Mouse (Mus musculus) duodenum, adult 2 months (tissue): ENCODE data around the gene Olfr64. TPM values are rescaled to one million over a fixed set of nuclear protein-coding genes. Genes with fewer than 3 reads are reported as not detected.

ENCODE experiments used
- polyA plus RNA-seq: library from polyadenylated mRNA; depleted of rRNA; stranded (reverse); fragments of >200 nt; gene quantifications from 2 replicates; pipeline ENCODE4 v1.2.3, GENCODE M21; 2012; ENCODE audit warnings: low replicate concordance; rRNA removed

The Olfr64 gene
- polyA plus RNA-seq, result not detected in 2 replicates

DNA sequence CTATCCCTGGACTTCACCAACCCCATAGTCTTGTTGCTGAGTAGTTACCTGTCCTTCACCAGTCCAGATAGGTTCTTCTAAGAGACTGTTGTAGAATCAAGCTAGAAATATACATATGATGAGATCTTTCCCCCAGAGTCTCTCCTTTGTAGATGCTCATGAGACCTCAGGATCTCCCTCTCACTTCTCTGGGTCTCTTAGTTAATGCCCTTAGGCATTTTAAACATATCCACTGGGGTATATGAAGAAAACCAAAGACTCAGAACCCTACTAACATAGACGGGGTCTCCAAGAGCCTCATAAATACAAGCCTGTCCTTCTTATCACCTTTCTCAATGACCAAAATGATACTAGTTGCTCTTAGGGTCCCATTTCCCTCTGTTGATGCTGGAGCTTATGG lies at the start of gene Olfr64:
Olfr64 (minus strand) TSS at position 101 of the 400 bp plus-strand sequence.

GRCm38 (mm10) chr7:103934264-103934663 lies 40.0 kb upstream of the Olfr64 start, which contains the start of gene Olfr632:
Olfr632 (plus strand) TSS chr7:103934347.

GRCm38 (mm10) chr7:103928525-103928924 lies 34.2 kb upstream of the Olfr64 start, which contains the start of gene Olfr631:
Olfr631 (plus strand) TSS chr7:103928825.

DNA sequence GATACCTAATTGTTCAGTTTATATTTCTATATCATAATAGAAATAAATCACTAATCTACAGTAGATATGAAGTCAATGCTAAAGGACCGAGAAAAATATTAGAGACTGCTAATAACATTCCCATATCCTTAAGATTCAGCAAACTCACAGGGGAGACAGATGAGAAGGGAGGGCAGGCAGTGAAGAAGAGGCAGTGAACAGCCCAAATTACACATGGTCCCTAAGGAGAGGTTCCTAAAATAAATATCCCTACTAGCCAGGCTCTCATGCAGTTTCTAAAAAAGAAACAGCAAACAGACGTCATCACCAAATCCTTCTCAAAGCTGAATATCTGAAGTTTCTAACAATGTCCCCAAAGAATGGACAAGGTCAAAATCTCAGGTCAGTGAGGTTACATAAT lies 8.9 kb upstream of the Olfr64 start, which contains the start of gene Olfr65:
Olfr65 (plus strand) TSS at position 301 of the 400 bp plus-strand sequence.

DNA sequence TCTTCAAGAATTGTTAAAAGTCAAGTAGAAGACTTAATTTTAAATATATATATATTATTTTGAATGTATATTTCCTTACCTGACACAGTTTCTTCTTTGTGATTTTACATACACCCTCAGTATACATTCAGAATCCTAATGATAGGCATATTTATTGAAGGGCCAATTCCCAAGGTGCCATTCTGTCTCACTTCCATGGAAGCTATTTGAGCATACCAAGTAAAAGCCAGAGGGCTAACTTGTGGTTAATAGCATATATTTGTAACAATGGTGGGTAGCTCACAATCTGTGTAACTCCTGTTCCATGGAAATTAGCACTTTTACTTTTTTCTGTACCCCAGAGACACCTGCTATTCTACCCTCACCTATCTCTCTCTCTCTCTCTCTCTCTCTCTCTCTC lies 8.1 kb downstream of the Olfr64 start, which contains the start of gene Olfr66:
Olfr66 (minus strand) TSS at position 101 of the 400 bp plus-strand sequence.

GRCm38 (mm10) chr7:103853090-103853489 lies 41.2 kb downstream of the Olfr64 start, which contains the start of gene Hbb-y:
Hbb-y (minus strand) TSS chr7:103853216.

DNA sequence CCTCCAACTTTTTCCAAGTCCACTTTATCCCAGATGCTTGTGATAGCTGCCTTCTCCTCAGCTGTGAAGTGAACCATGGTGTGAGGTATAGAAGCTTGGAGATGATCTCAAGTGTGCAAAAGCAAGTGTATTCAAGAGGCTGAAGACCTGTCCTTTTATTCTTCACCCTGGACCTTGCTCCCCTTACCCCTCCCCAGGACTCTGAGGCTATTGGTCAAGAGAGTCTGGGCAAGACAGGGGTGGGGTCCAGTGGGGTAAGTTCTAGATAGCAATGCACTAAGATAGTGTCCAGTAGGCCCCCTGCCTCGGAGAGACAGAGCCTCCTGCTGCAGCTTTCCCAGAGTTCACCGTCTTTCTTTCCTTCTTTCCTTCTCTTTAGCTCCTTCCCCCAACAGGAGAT lies 51.3 kb downstream of the Olfr64 start, which contains the start of gene Hbb-bh1:
Hbb-bh1 (minus strand) TSS at position 131 of the 400 bp plus-strand sequence.

GRCm38 (mm10) chr7:103840268-103840667 lies 54.0 kb downstream of the Olfr64 start, which contains the start of gene Hbb-bh2:
Hbb-bh2 (minus strand) TSS chr7:103840520.

Other genes with a start within 250 kb of the Olfr64 start
- not detected in 2 replicates for gene Olfr623, start 230.8 kb downstream of the Olfr64 start, polyA plus RNA-seq
- gene Olfr624, start 223.3 kb downstream of the Olfr64 start, polyA plus RNA-seq, result not detected in 2 replicates
- gene Olfr625-ps1, start 211.8 kb downstream of the Olfr64 start, polyA plus RNA-seq, result not detected in 2 replicates
- not detected in 2 replicates for gene Olfr243, start 179.8 kb downstream of the Olfr64 start, polyA plus RNA-seq
- not detected in 2 replicates for gene Olfr628, start 164.1 kb downstream of the Olfr64 start, polyA plus RNA-seq
- not detected in 2 replicates for gene Olfr629, start 149.5 kb downstream of the Olfr64 start, polyA plus RNA-seq
- not detected in 2 replicates for gene Olfr630, start 137.2 kb downstream of the Olfr64 start, polyA plus RNA-seq
- gene Olfr69, start 122.9 kb downstream of the Olfr64 start, polyA plus RNA-seq, result not detected in 2 replicates
- not detected in 2 replicates for gene Olfr68, start 114.8 kb downstream of the Olfr64 start, polyA plus RNA-seq
- not detected in 2 replicates for gene Olfr67, start 102.7 kb downstream of the Olfr64 start, polyA plus RNA-seq
- 34.6 and 126 TPM in 2 replicates for gene Hbb-bt, start 80.5 kb downstream of the Olfr64 start, polyA plus RNA-seq
- gene Hbb-bs, start 66.4 kb downstream of the Olfr64 start, polyA plus RNA-seq, result 335 and 1,183 TPM in 2 replicates
- gene Hbb-bh2, start 54.0 kb downstream of the Olfr64 start, polyA plus RNA-seq, result not detected in 2 replicates
- gene Hbb-bh1, start 51.3 kb downstream of the Olfr64 start, polyA plus RNA-seq, result not detected in 2 replicates
- gene Hbb-y, start 41.3 kb downstream of the Olfr64 start, polyA plus RNA-seq, result not detected in 2 replicates
- gene Olfr66, start 8.2 kb downstream of the Olfr64 start, polyA plus RNA-seq, result not detected in 2 replicates
- not detected in 2 replicates for gene Olfr65, start 9.0 kb upstream of the Olfr64 start, polyA plus RNA-seq
- gene Olfr631, start 34.3 kb upstream of the Olfr64 start, polyA plus RNA-seq, result not detected in 2 replicates
- gene Olfr632, start 39.9 kb upstream of the Olfr64 start, polyA plus RNA-seq, result 0.20 TPM in 1 of 2 replicates, not detected in the other
- gene Olfr633, start 50.0 kb upstream of the Olfr64 start, polyA plus RNA-seq, result not detected in 2 replicates
- not detected in 2 replicates for gene Olfr635, start 76.7 kb upstream of the Olfr64 start, polyA plus RNA-seq
- gene Olfr638, start 104.3 kb upstream of the Olfr64 start, polyA plus RNA-seq, result not detected in 2 replicates
- not detected in 2 replicates for gene Olfr639, start 122.8 kb upstream of the Olfr64 start, polyA plus RNA-seq
- gene Olfr640, start 131.1 kb upstream of the Olfr64 start, polyA plus RNA-seq, result not detected in 2 replicates
- not detected in 2 replicates for gene Olfr641, start 141.0 kb upstream of the Olfr64 start, polyA plus RNA-seq
- not detected in 2 replicates for gene Olfr642, start 158.2 kb upstream of the Olfr64 start, polyA plus RNA-seq
- not detected in 2 replicates for gene 4930516K23Rik, start 167.0 kb upstream of the Olfr64 start, polyA plus RNA-seq
- not detected in 2 replicates for gene Olfr644, start 177.4 kb upstream of the Olfr64 start, polyA plus RNA-seq
- gene Olfr645, start 191.0 kb upstream of the Olfr64 start, polyA plus RNA-seq, result not detected in 2 replicates
- gene Olfr646, start 210.4 kb upstream of the Olfr64 start, polyA plus RNA-seq, result not detected in 2 replicates
- not detected in 2 replicates for gene Ubqln5, start 235.3 kb upstream of the Olfr64 start, polyA plus RNA-seq
- gene Olfr643, start 242.9 kb upstream of the Olfr64 start, polyA plus RNA-seq, result not detected in 2 replicates
- gene Ubqln3, start 248.8 kb upstream of the Olfr64 start, polyA plus RNA-seq, result not detected in 2 replicates